Mouse (Mus musculus): Measurements from ENCODE around the gene Pbx2. TPM values are rescaled to one million over a fixed set of nuclear protein-coding genes. Genes with fewer than 3 reads are reported as not detected.

Pbx2 gene
- total and polyA plus RNA-seq, 2 experiments from 2014 or later, result 5.9 to 75.2 TPM

DNA sequence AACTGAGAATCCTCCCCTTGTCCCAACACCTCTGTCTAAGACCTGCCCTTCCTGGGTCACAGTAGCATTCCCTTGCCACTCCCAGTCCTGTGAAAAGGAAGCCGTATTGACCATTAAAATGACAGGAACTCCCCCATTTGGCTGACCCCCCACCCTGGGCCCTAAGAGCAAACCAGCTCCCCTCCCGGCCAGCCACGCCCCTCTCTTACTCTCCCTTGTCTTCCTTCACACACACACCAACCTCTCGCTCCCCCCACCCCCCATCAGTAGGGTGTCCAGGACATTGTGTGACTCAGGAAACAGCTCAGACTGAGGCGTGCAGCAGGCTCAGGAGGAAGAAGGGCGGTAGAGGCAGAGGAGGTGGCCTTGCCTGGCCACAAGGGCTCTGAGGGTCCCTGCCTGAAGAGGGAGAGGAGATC, 27.1 kb upstream of the Pbx2 start, which contains the start of gene Notch4:
TSS of gene Notch4 (plus strand) at position 266 of the 419 bp plus-strand sequence.
- no peak for TF ChIP-seq CTCF (IDR thresholded peaks at IDR 0.05; ENCODE audit: low read depth)
- no peaks in the 10 kb centered on the region for H3K27me3 ChIP-seq (ENCODE audit: insufficient read depth, low read length)
- no peaks in the 10 kb centered on the region for H3K4me1 ChIP-seq (ENCODE audit: insufficient read depth)
- DNase-seq (no peak), ATAC-seq (no peak)
- H3K27ac ChIP-seq (ENCODE audit: low read depth, low read length), result peak within 1 kb of the TSS; percentile 54; the same call in 1 of the 2 replicates
- H3K36me3 ChIP-seq (ENCODE audit: insufficient read depth), result no peaks in the 10 kb centered on the region
- H3K4me3 ChIP-seq (ENCODE audit: low read depth, low read length), result no peak within 1 kb of the TSS
- no peak within 1 kb of the TSS for H3K9ac ChIP-seq
- 18% methylated on average over 6 of the region's 6 CpGs for WGBS
- no peak within 1 kb of the TSS for H3K4me2 ChIP-seq (ENCODE audit: low read depth)
- no peaks in the 10 kb centered on the region for H3K9me3 ChIP-seq (ENCODE audit: low read length)

DNA sequence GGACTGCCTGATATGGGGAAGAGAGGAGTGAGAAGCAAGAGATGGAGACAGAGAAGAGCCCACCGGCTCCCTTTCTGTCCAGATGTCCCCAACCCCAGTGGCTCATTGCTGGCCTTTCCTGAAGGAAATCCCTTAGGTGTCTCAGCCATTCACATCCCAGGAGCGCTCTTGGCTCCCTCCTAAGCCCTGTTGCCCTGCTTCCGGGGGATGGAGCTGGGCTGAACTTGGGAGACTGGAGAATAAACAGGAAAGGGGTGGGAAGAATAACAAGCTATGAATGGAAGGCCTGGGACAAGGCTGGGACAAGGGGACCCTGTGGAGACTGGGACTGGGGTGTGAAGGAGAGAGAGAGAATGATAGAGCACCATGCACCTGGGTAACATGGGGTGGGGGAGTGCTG, 26.3 kb upstream of the Pbx2 start:
- Histone ChIP-seq H3K27me3 (ENCODE audit: insufficient read depth, low read length) (no peaks in the 10 kb centered on the region), H3K4me2 (ENCODE audit: low read depth) (no peak overlapping the region), H3K4me1 (ENCODE audit: insufficient read depth) (no peaks in the 10 kb centered on the region), H3K36me3 (ENCODE audit: insufficient read depth) (no peaks in the 10 kb centered on the region), H3K27ac (ENCODE audit: low read depth, low read length) (0 out of 2 replicates have a peak overlapping the region, but pooled peaks have one; percentile 54), H3K9me3 (ENCODE audit: low read length) (no peaks in the 10 kb centered on the region), H3K9ac (no peak overlapping the region), H3K4me3 (ENCODE audit: low read depth, low read length) (no peak overlapping the region)
- TF ChIP-seq CTCF (IDR thresholded peaks at IDR 0.05; ENCODE audit: low read depth), result no peak
- WGBS, result 66% methylated on average over 3 of the region's 3 CpGs
- no peak for DNase-seq
- ATAC-seq, result no peak

DNA sequence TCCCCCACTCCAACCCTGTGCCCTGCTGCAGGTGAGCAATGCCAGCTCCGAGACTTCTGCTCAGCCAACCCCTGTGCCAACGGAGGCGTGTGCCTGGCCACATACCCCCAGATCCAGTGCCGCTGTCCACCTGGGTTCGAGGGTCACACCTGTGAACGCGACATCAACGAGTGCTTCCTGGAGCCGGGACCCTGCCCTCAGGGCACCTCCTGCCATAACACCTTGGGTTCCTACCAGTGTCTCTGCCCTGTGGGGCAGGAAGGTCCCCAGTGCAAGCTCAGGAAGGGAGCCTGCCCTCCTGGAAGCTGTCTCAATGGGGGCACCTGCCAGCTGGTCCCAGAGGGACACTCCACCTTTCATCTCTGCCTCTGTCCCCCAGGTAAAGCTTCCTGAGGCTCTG, 23.8 kb upstream of the Pbx2 start:
- Histone ChIP-seq H3K4me1 (ENCODE audit: insufficient read depth) (no peaks in the 10 kb centered on the region), H3K4me2 (ENCODE audit: low read depth) (no peak overlapping the region), H3K4me3 (ENCODE audit: low read depth, low read length) (no peak overlapping the region), H3K9ac (no peak overlapping the region), H3K36me3 (ENCODE audit: insufficient read depth) (no peaks in the 10 kb centered on the region), H3K9me3 (ENCODE audit: low read length) (no peaks in the 10 kb centered on the region), H3K27ac (ENCODE audit: low read depth, low read length) (no peak overlapping the region), H3K27me3 (ENCODE audit: insufficient read depth, low read length) (no peaks in the 10 kb centered on the region)
- DNase-seq, result no peak
- no peak for TF ChIP-seq CTCF (IDR thresholded peaks at IDR 0.05; ENCODE audit: low read depth)
- no peak for ATAC-seq
- 68% methylated on average over 9 of the region's 9 CpGs for WGBS

DNA sequence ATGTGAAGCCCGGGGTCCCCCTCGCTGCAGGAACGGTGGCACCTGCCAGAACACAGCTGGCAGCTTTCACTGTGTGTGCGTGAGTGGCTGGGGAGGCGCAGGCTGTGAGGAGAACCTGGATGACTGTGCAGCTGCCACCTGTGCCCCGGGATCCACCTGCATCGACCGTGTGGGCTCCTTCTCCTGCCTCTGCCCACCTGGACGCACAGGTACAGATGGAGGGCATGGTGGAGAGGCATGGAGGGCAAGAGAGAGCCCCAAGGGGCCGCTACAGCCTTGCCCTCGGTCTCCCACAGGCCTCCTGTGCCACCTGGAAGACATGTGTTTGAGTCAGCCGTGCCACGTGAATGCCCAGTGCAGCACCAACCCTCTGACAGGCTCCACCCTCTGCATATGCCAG, 22.6 kb upstream of the Pbx2 start:
- TF ChIP-seq CTCF (IDR thresholded peaks at IDR 0.05; ENCODE audit: low read depth), result no peak
- no peaks in the 10 kb centered on the region for H3K36me3 ChIP-seq (ENCODE audit: insufficient read depth)
- 81% methylated on average over 13 of the region's 13 CpGs for WGBS
- no peak overlapping the region for H3K9ac ChIP-seq
- no peak overlapping the region for H3K27ac ChIP-seq (ENCODE audit: low read depth, low read length)
- no peaks in the 10 kb centered on the region for H3K27me3 ChIP-seq (ENCODE audit: insufficient read depth, low read length)
- no peaks in the 10 kb centered on the region for H3K4me1 ChIP-seq (ENCODE audit: insufficient read depth)
- H3K4me2 ChIP-seq (ENCODE audit: low read depth), result no peak overlapping the region
- no peak overlapping the region for H3K4me3 ChIP-seq (ENCODE audit: low read depth, low read length)
- ATAC-seq (no peak), DNase-seq (no peak)
- H3K9me3 ChIP-seq (ENCODE audit: low read length), result no peaks in the 10 kb centered on the region

DNA sequence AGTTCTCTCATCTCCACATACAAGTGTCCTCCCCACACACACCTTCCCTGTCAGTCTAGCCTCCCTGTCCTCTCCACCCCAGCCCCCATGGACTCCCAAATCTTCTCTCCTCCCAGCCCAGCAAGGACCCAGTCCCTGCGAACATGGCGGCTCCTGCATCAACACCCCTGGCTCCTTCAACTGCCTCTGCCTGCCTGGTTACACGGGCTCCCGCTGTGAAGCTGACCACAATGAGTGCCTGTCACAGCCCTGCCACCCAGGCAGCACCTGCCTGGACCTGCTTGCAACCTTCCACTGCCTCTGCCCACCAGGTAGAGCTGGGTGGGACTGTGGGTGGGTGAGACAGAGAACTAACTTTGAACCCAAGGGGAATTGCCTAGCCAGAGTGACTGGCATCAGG, 21.1 kb upstream of the Pbx2 start:
- Histone ChIP-seq H3K27me3 (ENCODE audit: insufficient read depth, low read length) (no peaks in the 10 kb centered on the region), H3K4me3 (ENCODE audit: low read depth, low read length) (no peak overlapping the region), H3K9ac (no peak overlapping the region), H3K9me3 (ENCODE audit: low read length) (no peaks in the 10 kb centered on the region), H3K4me1 (ENCODE audit: insufficient read depth) (no peaks in the 10 kb centered on the region), H3K36me3 (ENCODE audit: insufficient read depth) (no peaks in the 10 kb centered on the region), H3K4me2 (ENCODE audit: low read depth) (no peak overlapping the region), H3K27ac (ENCODE audit: low read depth, low read length) (no peak overlapping the region)
- no peak for DNase-seq
- no peak for ATAC-seq
- WGBS, result 70% methylated on average over 4 of the region's 4 CpGs
- no peak for TF ChIP-seq CTCF (IDR thresholded peaks at IDR 0.05; ENCODE audit: low read depth)

DNA sequence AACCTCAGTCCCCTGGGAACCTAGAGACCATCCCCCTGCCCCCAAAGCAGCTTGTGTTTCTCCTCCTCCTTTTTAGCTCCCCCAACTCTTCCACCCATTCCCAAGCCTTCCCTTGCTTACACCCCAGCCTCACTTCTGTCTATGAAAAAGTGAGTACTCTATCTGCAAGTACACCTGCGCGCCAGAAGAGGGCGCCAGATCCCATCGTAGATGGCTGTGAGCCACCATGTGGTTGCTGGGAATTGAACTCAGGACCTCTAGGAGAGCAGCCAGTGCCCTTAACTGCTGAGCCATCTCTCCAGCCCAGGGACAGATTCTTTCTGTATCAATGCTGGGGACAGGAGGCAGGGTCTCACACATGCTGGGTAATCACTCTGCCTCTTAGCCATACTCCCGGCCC, 19.2 kb upstream of the Pbx2 start:
- no peaks in the 10 kb centered on the region for H3K36me3 ChIP-seq (ENCODE audit: insufficient read depth)
- no peak overlapping the region for H3K4me3 ChIP-seq (ENCODE audit: low read depth, low read length)
- H3K9ac ChIP-seq, result no peak overlapping the region
- no peak overlapping the region for H3K27ac ChIP-seq (ENCODE audit: low read depth, low read length)
- 13% methylated on average over 5 of the region's 5 CpGs for WGBS
- H3K9me3 ChIP-seq (ENCODE audit: low read length), result no peaks in the 10 kb centered on the region
- no peak for ATAC-seq
- H3K27me3 ChIP-seq (ENCODE audit: insufficient read depth, low read length), result no peaks in the 10 kb centered on the region
- peak; percentile 53 for TF ChIP-seq CTCF (IDR thresholded peaks at IDR 0.05; ENCODE audit: low read depth)
- no peak for DNase-seq
- H3K4me2 ChIP-seq (ENCODE audit: low read depth), result no peak overlapping the region
- no peaks in the 10 kb centered on the region for H3K4me1 ChIP-seq (ENCODE audit: insufficient read depth)

DNA sequence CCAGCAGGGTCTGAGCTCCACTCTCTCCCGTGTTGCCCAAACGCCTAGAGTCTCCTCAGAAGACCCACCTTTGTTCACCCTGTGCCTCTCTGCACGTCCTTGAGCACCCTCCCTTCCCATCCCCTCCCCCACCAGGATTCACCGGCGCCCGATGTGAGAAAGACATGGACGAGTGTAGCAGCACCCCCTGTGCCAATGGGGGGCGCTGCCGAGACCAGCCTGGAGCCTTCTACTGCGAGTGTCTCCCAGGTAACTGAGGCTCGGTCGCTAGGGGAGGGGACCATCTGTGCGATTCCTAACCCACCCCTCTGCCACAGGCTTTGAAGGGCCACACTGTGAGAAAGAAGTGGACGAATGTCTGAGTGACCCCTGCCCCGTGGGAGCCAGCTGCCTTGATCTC, 18.7 kb upstream of the Pbx2 start:
- 13% methylated on average over 15 of the region's 15 CpGs for WGBS
- TF ChIP-seq CTCF (IDR thresholded peaks at IDR 0.05; ENCODE audit: low read depth), result no peak
- no peaks in the 10 kb centered on the region for H3K4me1 ChIP-seq (ENCODE audit: insufficient read depth)
- H3K4me2 ChIP-seq (ENCODE audit: low read depth), result no peak overlapping the region
- no peak overlapping the region for H3K9ac ChIP-seq
- H3K4me3 ChIP-seq (ENCODE audit: low read depth, low read length), result no peak overlapping the region
- H3K27me3 ChIP-seq (ENCODE audit: insufficient read depth, low read length), result no peaks in the 10 kb centered on the region
- H3K36me3 ChIP-seq (ENCODE audit: insufficient read depth), result no peaks in the 10 kb centered on the region
- H3K27ac ChIP-seq (ENCODE audit: low read depth, low read length), result no peak overlapping the region
- no peaks in the 10 kb centered on the region for H3K9me3 ChIP-seq (ENCODE audit: low read length)
- no peak for ATAC-seq
- no peak for DNase-seq

DNA sequence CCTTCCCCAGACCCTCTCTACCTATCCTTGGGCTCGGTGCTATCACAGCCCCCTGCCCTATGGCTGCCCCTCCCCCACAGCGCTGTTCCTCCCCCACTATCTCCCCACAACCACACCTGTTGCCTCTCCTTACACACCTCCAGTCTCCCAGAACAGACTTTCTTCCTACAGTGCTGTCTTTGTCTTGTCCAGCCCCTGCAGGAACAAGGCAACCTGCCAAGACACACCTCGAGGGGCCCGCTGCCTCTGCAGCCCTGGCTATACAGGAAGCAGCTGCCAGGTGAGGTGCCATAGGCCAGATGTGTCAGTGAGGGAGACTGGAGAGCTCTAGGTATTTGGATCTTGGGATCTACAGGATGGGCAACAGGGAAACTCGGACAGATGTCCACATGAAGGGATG, 14.5 kb upstream of the Pbx2 start:
- no peak overlapping the region for H3K9ac ChIP-seq
- 67% methylated on average over 5 of the region's 5 CpGs for WGBS
- no peaks in the 10 kb centered on the region for H3K9me3 ChIP-seq (ENCODE audit: low read length)
- no peak for ATAC-seq
- H3K4me3 ChIP-seq (ENCODE audit: low read depth, low read length), result no peak overlapping the region
- no peaks in the 10 kb centered on the region for H3K4me1 ChIP-seq (ENCODE audit: insufficient read depth)
- no peak for DNase-seq
- TF ChIP-seq CTCF (IDR thresholded peaks at IDR 0.05; ENCODE audit: low read depth), result no peak
- no peaks in the 10 kb centered on the region for H3K27me3 ChIP-seq (ENCODE audit: insufficient read depth, low read length)
- H3K27ac ChIP-seq (ENCODE audit: low read depth, low read length), result no peak overlapping the region
- no peaks in the 10 kb centered on the region for H3K36me3 ChIP-seq (ENCODE audit: insufficient read depth)
- H3K4me2 ChIP-seq (ENCODE audit: low read depth), result no peak overlapping the region
